Mouse (Mus musculus): ENCODE results near the gene Gm45711. TPM values are rescaled to one million over a fixed set of nuclear protein-coding genes. Genes with fewer than 3 reads are reported as not detected.

The Gm45711 gene
- polyA plus RNA-seq, 1 experiment = not detected

DNA sequence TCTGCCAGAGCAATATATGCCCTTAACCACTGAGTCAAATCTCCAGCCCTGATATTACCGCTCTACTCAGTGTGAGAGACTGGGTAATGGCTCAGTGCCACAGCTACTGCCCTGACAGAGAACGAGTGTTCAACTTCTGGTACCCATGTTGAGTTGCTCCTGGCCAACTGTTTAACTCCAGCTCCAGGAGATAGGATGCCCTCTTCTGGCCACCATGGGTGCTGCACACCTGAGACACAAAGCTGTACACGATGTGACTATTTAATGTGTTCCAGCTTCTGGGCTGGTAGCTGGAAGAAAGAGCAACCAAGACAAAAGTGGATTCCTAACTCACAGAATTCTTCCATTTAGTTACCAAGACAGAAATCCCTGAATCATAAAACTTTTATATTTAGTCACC lies 56.9 kb downstream of the Gm45711 start:
- Histone ChIP-seq H3K27ac (ENCODE audit: insufficient read depth, low read length) (no peak overlapping the region), H3K36me3 (ENCODE audit: control insufficient read depth, insufficient read depth, low read length, poor library complexity, severe bottlenecking) (peaks cover 2% of the 10 kb centered on the region), H3K4me3 (ENCODE audit: low read depth, low read length) (no peak overlapping the region), H3K9ac (ENCODE audit: low read depth, poor library complexity, severe bottlenecking) (no peak overlapping the region), H3K9me3 (replicated peaks; ENCODE audit: control insufficient read depth, insufficient read depth, low read length, poor library complexity, severe bottlenecking) (no peaks in the 10 kb centered on the region), H3K4me1 (ENCODE audit: control insufficient read depth, insufficient read depth, low read length) (no peaks in the 10 kb centered on the region), H3K27me3 (ENCODE audit: control insufficient read depth, insufficient read depth, low read length, poor library complexity, severe bottlenecking) (no peaks in the 10 kb centered on the region)
- TF ChIP-seq CTCF (IDR thresholded peaks at IDR 0.05; ENCODE audit: low read depth, low read length) (peak; percentile 81), POLR2A (IDR thresholded peaks at IDR 0.05; ENCODE audit: insufficient read depth, low read length) (no peak), EP300 (IDR thresholded peaks at IDR 0.05; ENCODE audit: insufficient read depth, low read depth, low read length) (no peak)

DNA sequence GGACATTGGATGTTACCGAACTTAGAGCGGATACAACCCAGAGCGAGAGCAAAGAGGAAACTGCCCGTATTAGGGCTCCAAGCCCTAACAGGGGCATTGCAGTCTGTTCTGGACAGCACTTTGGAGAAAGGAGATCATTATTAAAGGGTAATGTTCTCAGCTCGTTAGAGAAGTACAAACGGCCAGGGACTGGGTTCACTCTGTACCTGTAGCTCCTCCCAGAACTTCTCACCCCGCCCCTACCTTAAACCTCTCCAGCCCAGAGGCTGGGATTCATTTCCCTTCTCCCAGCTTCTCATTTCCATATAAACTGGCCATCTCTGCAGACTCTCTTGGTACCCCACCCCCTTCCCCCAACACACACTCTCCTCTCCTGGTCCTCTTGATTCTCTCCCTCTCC lies 58.4 kb downstream of the Gm45711 start:
- Histone ChIP-seq H3K4me1 (ENCODE audit: control insufficient read depth, insufficient read depth, low read length) (no peaks in the 10 kb centered on the region), H3K9ac (ENCODE audit: low read depth, poor library complexity, severe bottlenecking) (peak overlapping the region; percentile 60), H3K9me3 (replicated peaks; ENCODE audit: control insufficient read depth, insufficient read depth, low read length, poor library complexity, severe bottlenecking) (no peaks in the 10 kb centered on the region), H3K27me3 (ENCODE audit: control insufficient read depth, insufficient read depth, low read length, poor library complexity, severe bottlenecking) (no peaks in the 10 kb centered on the region), H3K36me3 (ENCODE audit: control insufficient read depth, insufficient read depth, low read length, poor library complexity, severe bottlenecking) (no peaks in the 10 kb centered on the region), H3K27ac (ENCODE audit: insufficient read depth, low read length) (no peak overlapping the region), H3K4me3 (ENCODE audit: low read depth, low read length) (peak overlapping the region; percentile 95)
- TF ChIP-seq POLR2A (IDR thresholded peaks at IDR 0.05; ENCODE audit: insufficient read depth, low read length) (no peak), CTCF (IDR thresholded peaks at IDR 0.05; ENCODE audit: low read depth, low read length) (no peak), EP300 (IDR thresholded peaks at IDR 0.05; ENCODE audit: insufficient read depth, low read depth, low read length) (no peak)

DNA sequence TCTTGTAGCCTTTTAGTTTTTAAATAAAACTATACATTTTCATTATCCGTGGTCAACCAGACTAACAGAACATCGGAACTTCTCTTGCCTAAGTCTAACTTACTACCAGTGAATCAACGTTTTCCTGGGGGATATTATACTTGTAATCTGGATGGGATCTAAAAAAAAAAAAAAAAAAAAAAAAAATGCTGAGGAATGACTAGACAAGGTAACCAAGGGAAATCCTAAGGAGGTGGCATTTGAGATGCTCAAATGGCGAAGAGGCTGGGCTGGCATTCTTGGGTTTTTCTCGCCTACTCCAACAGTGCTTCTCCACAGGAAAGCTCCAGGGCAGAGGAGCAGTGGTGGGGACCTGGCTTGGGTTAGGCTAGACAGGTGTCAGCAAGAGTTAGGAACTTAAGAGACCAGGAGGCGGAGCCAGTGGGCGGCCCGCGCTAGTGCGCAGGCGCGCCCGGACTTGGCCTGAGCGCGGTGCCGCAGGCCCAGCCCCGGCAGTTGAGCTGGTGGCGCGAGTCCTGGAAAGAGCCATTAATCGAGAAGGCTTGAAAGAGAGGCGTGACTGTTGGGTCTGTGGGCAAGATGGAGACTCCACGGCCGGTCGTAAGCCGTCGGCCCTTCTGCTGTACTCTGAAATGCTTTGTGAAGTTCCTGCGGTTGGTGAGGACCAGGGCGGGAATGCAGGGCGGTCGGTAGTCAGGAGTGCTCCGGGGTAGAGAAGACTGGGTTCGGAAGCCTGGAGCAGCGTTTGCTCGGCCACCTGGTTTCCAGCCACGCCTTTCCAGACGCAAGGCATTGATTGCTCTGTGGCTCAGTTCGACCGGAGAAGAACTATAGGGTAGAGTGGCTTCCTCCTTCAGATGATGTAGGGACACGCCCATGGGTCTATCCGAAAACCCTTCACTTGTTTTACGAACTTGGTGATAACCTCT lies 59.2 kb downstream of the Gm45711 start, which contains the start of gene Cklf:
Gene Cklf, plus strand, starts transcription at position 423 of the 929 bp plus-strand sequence.
- Histone ChIP-seq H3K4me1 (ENCODE audit: control insufficient read depth, insufficient read depth, low read length) (no peaks in the 10 kb centered on the region), H3K36me3 (ENCODE audit: control insufficient read depth, insufficient read depth, low read length, poor library complexity, severe bottlenecking) (no peaks in the 10 kb centered on the region), H3K27ac (ENCODE audit: insufficient read depth, low read length) (peak within 1 kb of the TSS; percentile 60), H3K9me3 (replicated peaks; ENCODE audit: control insufficient read depth, insufficient read depth, low read length, poor library complexity, severe bottlenecking) (no peaks in the 10 kb centered on the region), H3K4me3 (ENCODE audit: low read depth, low read length) (peak within 1 kb of the TSS; percentile 95), H3K27me3 (ENCODE audit: control insufficient read depth, insufficient read depth, low read length, poor library complexity, severe bottlenecking) (no peaks in the 10 kb centered on the region), H3K9ac (ENCODE audit: low read depth, poor library complexity, severe bottlenecking) (peak within 1 kb of the TSS; percentile 60)
- TF ChIP-seq CTCF (IDR thresholded peaks at IDR 0.05; ENCODE audit: low read depth, low read length) (no peak), POLR2A (IDR thresholded peaks at IDR 0.05; ENCODE audit: insufficient read depth, low read length) (peak; percentile 96), EP300 (IDR thresholded peaks at IDR 0.05; ENCODE audit: insufficient read depth, low read depth, low read length) (0 out of 2 replicates have a peak, but pooled peaks have one; percentile 5)

DNA sequence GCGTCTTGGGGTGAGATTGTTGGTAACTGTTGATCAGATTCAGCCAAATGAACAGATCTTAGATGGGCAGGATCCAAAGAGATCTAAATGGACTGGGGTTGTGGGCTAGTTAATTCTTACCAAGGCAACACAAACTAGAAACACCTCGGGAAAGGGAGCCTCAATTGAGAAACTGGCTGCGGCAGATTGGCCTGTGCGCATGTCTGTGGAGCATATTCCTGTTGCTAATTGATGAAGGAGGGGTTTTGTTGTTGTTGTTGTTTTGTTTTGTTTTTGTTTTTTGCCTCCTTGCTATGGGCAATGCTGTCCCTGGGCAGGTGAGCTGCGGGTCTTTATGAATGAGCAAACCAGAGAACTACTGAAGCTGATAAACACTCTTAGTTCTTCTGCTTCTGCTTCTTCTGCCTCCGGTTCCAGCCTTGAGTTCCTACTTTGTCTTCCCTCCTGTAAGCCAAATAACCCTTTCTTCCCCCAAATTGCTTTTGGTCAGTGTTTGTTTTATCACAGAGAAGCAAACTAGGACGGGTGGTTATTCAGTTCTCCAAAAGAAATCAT lies 60.4 kb downstream of the Gm45711 start:
- Histone ChIP-seq H3K4me3 (ENCODE audit: low read depth, low read length) (no peak overlapping the region), H3K27me3 (ENCODE audit: control insufficient read depth, insufficient read depth, low read length, poor library complexity, severe bottlenecking) (no peaks in the 10 kb centered on the region), H3K9me3 (replicated peaks; ENCODE audit: control insufficient read depth, insufficient read depth, low read length, poor library complexity, severe bottlenecking) (no peaks in the 10 kb centered on the region), H3K36me3 (ENCODE audit: control insufficient read depth, insufficient read depth, low read length, poor library complexity, severe bottlenecking) (no peaks in the 10 kb centered on the region), H3K4me1 (ENCODE audit: control insufficient read depth, insufficient read depth, low read length) (no peaks in the 10 kb centered on the region), H3K9ac (ENCODE audit: low read depth, poor library complexity, severe bottlenecking) (no peak overlapping the region), H3K27ac (ENCODE audit: insufficient read depth, low read length) (no peak overlapping the region)
- no peak for TF ChIP-seq CTCF (IDR thresholded peaks at IDR 0.05; ENCODE audit: low read depth, low read length)
- no peak for TF ChIP-seq POLR2A (IDR thresholded peaks at IDR 0.05; ENCODE audit: insufficient read depth, low read length)
- TF ChIP-seq EP300 (IDR thresholded peaks at IDR 0.05; ENCODE audit: insufficient read depth, low read depth, low read length) = no peak

DNA sequence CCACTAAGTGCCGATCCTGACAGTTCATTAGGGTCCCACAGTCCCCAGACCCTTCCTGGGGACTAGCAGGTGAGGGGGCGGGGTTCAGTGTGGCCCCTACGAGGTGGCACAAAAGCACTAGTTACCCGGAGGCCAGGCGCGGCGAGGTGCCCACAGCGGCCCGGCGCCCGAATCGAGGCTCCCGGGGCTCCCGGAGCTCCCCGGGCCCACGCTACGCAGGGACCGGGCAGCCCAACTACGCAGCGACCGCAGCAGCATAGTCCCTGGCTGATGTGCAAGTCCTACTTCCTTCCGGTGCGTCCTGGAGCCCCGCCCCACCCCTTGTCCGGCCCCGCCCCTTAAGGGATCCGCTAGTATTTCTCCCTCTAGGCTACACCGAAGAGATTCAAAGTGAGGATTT lies 61.6 kb downstream of the Gm45711 start, which contains the start of gene Tk2:
Gene Tk2, minus strand, starts transcription at position 283 of the 400 bp plus-strand sequence.
- H3K4me1 ChIP-seq (ENCODE audit: control insufficient read depth, insufficient read depth, low read length) = no peaks in the 10 kb centered on the region
- no peaks in the 10 kb centered on the region for H3K9me3 ChIP-seq (replicated peaks; ENCODE audit: control insufficient read depth, insufficient read depth, low read length, poor library complexity, severe bottlenecking)
- peak within 1 kb of the TSS; percentile 84 for H3K9ac ChIP-seq (ENCODE audit: low read depth, poor library complexity, severe bottlenecking)
- H3K4me3 ChIP-seq (ENCODE audit: low read depth, low read length) = peak within 1 kb of the TSS; percentile 81
- TF ChIP-seq EP300 (IDR thresholded peaks at IDR 0.05; ENCODE audit: insufficient read depth, low read depth, low read length) (no peak), CTCF (IDR thresholded peaks at IDR 0.05; ENCODE audit: low read depth, low read length) (no peak), POLR2A (IDR thresholded peaks at IDR 0.05; ENCODE audit: insufficient read depth, low read length) (peak; percentile 32)
- no peaks in the 10 kb centered on the region for H3K27me3 ChIP-seq (ENCODE audit: control insufficient read depth, insufficient read depth, low read length, poor library complexity, severe bottlenecking)
- H3K27ac ChIP-seq (ENCODE audit: insufficient read depth, low read length) = no peak within 1 kb of the TSS
- no peaks in the 10 kb centered on the region for H3K36me3 ChIP-seq (ENCODE audit: control insufficient read depth, insufficient read depth, low read length, poor library complexity, severe bottlenecking)
